Mouse (Mus musculus) E14TG2a.4 (cell line): ENCODE results near the gene Anks6.

ENCODE experiments used
- H3K27me3 ChIP-seq: 2 replicates; pipeline ENCODE4 v1.6.1; 2014; ENCODE audit warnings: low read length, control low read depth; ENCODE audit not compliant: insufficient read depth
- H3K36me3 ChIP-seq: 2 replicates; pipeline ENCODE4 v1.6.1; 2014; ENCODE audit warnings: low read length, control low read depth; ENCODE audit not compliant: insufficient read depth
- H3K4me1 ChIP-seq: replicated peaks from 2 replicates; pipeline ENCODE4 v1.6.1; 2014; ENCODE audit warnings: low read depth, low read length, control low read depth
- H3K4me3 ChIP-seq: replicated peaks from 2 replicates; pipeline ENCODE4 v1.5.1; 2014; ENCODE audit warnings: mild to moderate bottlenecking, low read length
- H3K9me3 ChIP-seq: 2 replicates; pipeline ENCODE4 v1.6.1; 2014; ENCODE audit warnings: low read length, control low read depth
- CTCF ChIP-seq: conservative IDR thresholded peaks from 2 replicates; pipeline ENCODE4 v1.5.1; 2014; ENCODE audit warnings: low read length
- NANOG ChIP-seq: IDR thresholded peaks from 2 replicates; pipeline ENCODE4 v1.6.1; 2014; ENCODE audit warnings: borderline replicate concordance, low read length, mixed read lengths
- POU5F1 ChIP-seq: IDR thresholded peaks from 2 replicates; pipeline ENCODE4 v1.6.1; 2014; ENCODE audit warnings: low read length, borderline replicate concordance

Anks6 gene

DNA sequence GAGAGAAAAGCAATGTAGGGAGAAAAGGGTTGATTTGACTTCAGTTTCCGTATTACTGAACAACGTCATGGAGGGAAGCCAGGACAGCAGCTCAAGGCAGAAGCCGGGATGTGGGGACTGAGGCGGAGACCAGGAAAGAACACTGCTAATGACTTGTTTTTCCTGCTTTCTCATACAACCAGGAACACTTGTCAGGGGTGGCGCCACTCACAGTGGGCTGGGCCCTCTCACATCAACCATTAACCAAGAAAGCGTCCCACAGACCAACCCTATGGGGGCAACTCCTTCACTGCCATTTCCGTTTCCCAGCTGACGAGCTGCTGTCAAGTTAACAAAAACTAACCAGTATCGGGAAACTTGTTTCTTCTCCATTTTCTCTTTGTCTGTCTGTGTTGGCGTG is 83.9 kb downstream of the Anks6 start:
- Histone ChIP-seq H3K27me3 (peaks cover 5% of the 10 kb centered on the region; the same call in 1 of the 2 replicates), H3K4me1 (peaks cover 4% of the 10 kb centered on the region; the same call in 1 of the 2 replicates), H3K4me3 (no peak overlapping the region), H3K9me3 (no peaks in the 10 kb centered on the region), H3K36me3 (no peaks in the 10 kb centered on the region)
- TF ChIP-seq CTCF = no peak
- TF ChIP-seq NANOG = no peak
- no peak for TF ChIP-seq POU5F1

GRCm38 (mm10) chr4:46967981-46968380 is 89.2 kb downstream of the Anks6 start:
- H3K4me1 ChIP-seq = no peaks in the 10 kb centered on the region
- TF ChIP-seq CTCF = no peak
- no peak for TF ChIP-seq NANOG
- TF ChIP-seq POU5F1 = no peak
- H3K4me3 ChIP-seq = no peak overlapping the region
- peaks cover 25% of the 10 kb centered on the region for H3K9me3 ChIP-seq
- no peaks in the 10 kb centered on the region for H3K36me3 ChIP-seq
- no peaks in the 10 kb centered on the region for H3K27me3 ChIP-seq

GRCm38 (mm10) chr4:46966551-46966950 is 90.7 kb downstream of the Anks6 start:
- H3K27me3 ChIP-seq = no peaks in the 10 kb centered on the region
- TF ChIP-seq NANOG (no peak), CTCF (no peak), POU5F1 (no peak)
- no peaks in the 10 kb centered on the region for H3K4me1 ChIP-seq
- no peak overlapping the region for H3K4me3 ChIP-seq
- no peaks in the 10 kb centered on the region for H3K36me3 ChIP-seq
- peaks cover 25% of the 10 kb centered on the region for H3K9me3 ChIP-seq
